Mouse (Mus musculus) limb, embryonic 11.5 days (tissue): ENCODE results near the gene Acoxl. TPM values are rescaled to one million over a fixed set of nuclear protein-coding genes. Genes with fewer than 3 reads are reported as not detected.

ENCODE experiments used
- ATAC-seq: fragments of 200-750 bp; cut with Nextera tagmentation; 2 replicates; pipeline ENCODE4 v1.8.0; 2017; ENCODE audit warnings: low read depth; ENCODE audit not compliant: insufficient number of reproducible peaks, low FRiP score, low TSS enrichment
- DNase-seq: peaks from one replicate; pipeline ENCODE4 v3.0.0-alpha.2; 2015; ENCODE audit warnings: low spot score
- H3K27ac ChIP-seq: fragments of 300-500 bp; sonication (generic); replicated peaks from 2 replicates; pipeline ENCODE4 v1.5.1; 2014; ENCODE audit warnings: low read depth, mild to moderate bottlenecking, low read length
- H3K27me3 ChIP-seq: fragments of 300-500 bp; sonication (generic); 2 replicates; pipeline ENCODE4 v1.6.1; 2014; ENCODE audit warnings: mild to moderate bottlenecking, low read length, mixed read lengths; ENCODE audit not compliant: control insufficient read depth, insufficient read depth
- H3K36me3 ChIP-seq: fragments of 300-500 bp; sonication (generic); 2 replicates; pipeline ENCODE4 v1.6.1; 2014; ENCODE audit warnings: mild to moderate bottlenecking, low read length, moderate library complexity, mixed read lengths; ENCODE audit not compliant: control insufficient read depth, insufficient read depth
- H3K4me1 ChIP-seq: fragments of 300-500 bp; sonication (generic); 2 replicates; pipeline ENCODE4 v1.6.1; 2014; ENCODE audit warnings: low read length, mixed read lengths; ENCODE audit not compliant: control insufficient read depth, insufficient read depth
- H3K4me2 ChIP-seq: fragments of 300-500 bp; sonication (generic); 2 replicates; pipeline ENCODE4 v1.6.1; 2014; ENCODE audit warnings: low read depth, mild to moderate bottlenecking, moderate library complexity; ENCODE audit not compliant: severe bottlenecking
- H3K4me3 ChIP-seq: fragments of 300-500 bp; sonication (generic); 2 replicates; pipeline ENCODE4 v1.5.1; 2014; ENCODE audit warnings: low read depth, low read length
- H3K9ac ChIP-seq: fragments of 300-500 bp; sonication (generic); 2 replicates; pipeline ENCODE4 v1.6.1; 2014; ENCODE audit warnings: mild to moderate bottlenecking, low read length
- H3K9me3 ChIP-seq: fragments of 300-500 bp; sonication (generic); 2 replicates; pipeline ENCODE4 v1.6.1; 2016; ENCODE audit warnings: low read length; ENCODE audit not compliant: control insufficient read depth
- WGBS: fragments of 180-500 bp; shearing (Covaris S2); extraction: QIAGEN DNeasy Blood & Tissue Kit; methylation state at CpG from one replicate; pipeline ENCODE4 v1.1.7; 2014; 5-methylcytosine and 5-hydroxymethylcytosine counted together
- polyA plus RNA-seq: library from polyadenylated mRNA; unstranded; fragments of >200 nt; fragmentation: Nextera tagmentation; extraction: Ambion mirVana; gene quantifications from 2 replicates; pipeline ENCODE4 v1.2.1, GENCODE M21; 2014

The Acoxl gene
- polyA plus RNA-seq, 1 experiment from 2014 or later = 0.31 TPM

GRCm38 (mm10) chr2:128072944-128073343 is 234.3 kb downstream of the Acoxl start:
- ATAC-seq (no peak), DNase-seq (no peak)
- Histone ChIP-seq H3K9me3 (no peaks in the 10 kb centered on the region), H3K4me2 (no peak overlapping the region), H3K4me3 (no peak overlapping the region), H3K27me3 (no peaks in the 10 kb centered on the region), H3K36me3 (no peaks in the 10 kb centered on the region), H3K9ac (no peak overlapping the region), H3K27ac (no peak overlapping the region), H3K4me1 (no peaks in the 10 kb centered on the region)
- 87% methylated on average over 5 of the region's 5 CpGs for WGBS

GRCm38 (mm10) chr2:128073603-128074002 is 234.9 kb downstream of the Acoxl start:
- no peak for DNase-seq
- Histone ChIP-seq H3K9me3 (no peaks in the 10 kb centered on the region), H3K36me3 (no peaks in the 10 kb centered on the region), H3K9ac (no peak overlapping the region), H3K4me1 (no peaks in the 10 kb centered on the region), H3K4me3 (no peak overlapping the region), H3K27ac (no peak overlapping the region), H3K27me3 (no peaks in the 10 kb centered on the region), H3K4me2 (no peak overlapping the region)
- 83% methylated on average over 2 of the region's 2 CpGs for WGBS
- ATAC-seq = no peak

- no peaks in the 10 kb centered on the region for H3K36me3 ChIP-seq
- 82% methylated on average over 4 of the region's 4 CpGs for WGBS
- ATAC-seq = no peak
- H3K27me3 ChIP-seq = no peaks in the 10 kb centered on the region
- no peak overlapping the region for H3K4me3 ChIP-seq
- no peaks in the 10 kb centered on the region for H3K9me3 ChIP-seq
- no peak overlapping the region for H3K9ac ChIP-seq
- no peak overlapping the region for H3K27ac ChIP-seq
- H3K4me1 ChIP-seq = no peaks in the 10 kb centered on the region
- no peak overlapping the region for H3K4me2 ChIP-seq
- DNase-seq = no peak
These were observed 238.3 kb downstream of the Acoxl start for GRCm38 (mm10) chr2:128076936-128077335.

GRCm38 (mm10) chr2:128078859-128079258 is 240.2 kb downstream of the Acoxl start:
- Histone ChIP-seq H3K4me3 (no peak overlapping the region), H3K36me3 (no peaks in the 10 kb centered on the region), H3K4me2 (no peak overlapping the region), H3K27me3 (no peaks in the 10 kb centered on the region), H3K27ac (no peak overlapping the region), H3K9me3 (no peaks in the 10 kb centered on the region), H3K4me1 (no peaks in the 10 kb centered on the region), H3K9ac (no peak overlapping the region)
- whole genome bisulfite sequencing = 40% methylated on average over 5 of the region's 5 CpGs
- ATAC-seq = no peak
- peak; percentile 51 for DNase-seq

GRCm38 (mm10) chr2:128079316-128079715 is 240.6 kb downstream of the Acoxl start:
- DNase-seq (no peak), ATAC-seq (no peak)
- Histone ChIP-seq H3K4me1 (no peaks in the 10 kb centered on the region), H3K4me2 (no peak overlapping the region), H3K4me3 (no peak overlapping the region), H3K27me3 (no peaks in the 10 kb centered on the region), H3K9ac (no peak overlapping the region), H3K9me3 (no peaks in the 10 kb centered on the region), H3K27ac (no peak overlapping the region), H3K36me3 (no peaks in the 10 kb centered on the region)
- 65% methylated on average over 6 of the region's 6 CpGs for WGBS

GRCm38 (mm10) chr2:128083844-128084243 is 245.2 kb downstream of the Acoxl start:
- ATAC-seq = no peak
- no peaks in the 10 kb centered on the region for H3K36me3 ChIP-seq
- no peak overlapping the region for H3K27ac ChIP-seq
- H3K27me3 ChIP-seq = no peaks in the 10 kb centered on the region
- 0 out of 2 replicates have a peak, but pooled peaks cover 3% of the 10 kb centered on the region for H3K4me1 ChIP-seq
- H3K9me3 ChIP-seq = no peaks in the 10 kb centered on the region
- H3K4me3 ChIP-seq = no peak overlapping the region
- H3K9ac ChIP-seq = no peak overlapping the region
- no peak overlapping the region for H3K4me2 ChIP-seq
- WGBS = 29% methylated on average over 3 of the region's 3 CpGs
- DNase-seq = no peak

- no peak for DNase-seq
- H3K36me3 ChIP-seq = no peaks in the 10 kb centered on the region
- no peak overlapping the region for H3K4me3 ChIP-seq
- H3K27me3 ChIP-seq = no peaks in the 10 kb centered on the region
- no peak overlapping the region for H3K4me2 ChIP-seq
- H3K9me3 ChIP-seq = no peaks in the 10 kb centered on the region
- no peak overlapping the region for H3K9ac ChIP-seq
- WGBS = 81% methylated on average over 5 of the region's 5 CpGs
- no peak for ATAC-seq
- 0 out of 2 replicates have a peak, but pooled peaks cover 3% of the 10 kb centered on the region for H3K4me1 ChIP-seq
- H3K27ac ChIP-seq = no peak overlapping the region
These were observed 245.9 kb downstream of the Acoxl start for GRCm38 (mm10) chr2:128084607-128085006.

- Histone ChIP-seq H3K27ac (no peak overlapping the region), H3K4me3 (no peak overlapping the region), H3K9me3 (no peaks in the 10 kb centered on the region), H3K4me1 (0 out of 2 replicates have a peak, but pooled peaks cover 3% of the 10 kb centered on the region), H3K4me2 (no peak overlapping the region), H3K36me3 (no peaks in the 10 kb centered on the region), H3K27me3 (no peaks in the 10 kb centered on the region), H3K9ac (no peak overlapping the region)
- no peak for DNase-seq
- WGBS = 93% methylated on average over 1 of the region's 1 CpGs
- no peak for ATAC-seq
These were observed 246.8 kb downstream of the Acoxl start for GRCm38 (mm10) chr2:128085481-128085880.

GRCm38 (mm10) chr2:128086301-128086886 is 247.7 kb downstream of the Acoxl start:
- WGBS = 63% methylated on average over 14 of the region's 14 CpGs
- Histone ChIP-seq H3K9me3 (no peaks in the 10 kb centered on the region), H3K4me3 (no peak overlapping the region), H3K9ac (no peak overlapping the region), H3K27ac (no peak overlapping the region), H3K4me1 (0 out of 2 replicates have a peak, but pooled peaks cover 3% of the 10 kb centered on the region), H3K36me3 (no peaks in the 10 kb centered on the region), H3K4me2 (no peak overlapping the region), H3K27me3 (no peaks in the 10 kb centered on the region)
- ATAC-seq (no peak), DNase-seq (no peak)
